Mouse (Mus musculus) hindbrain, embryonic 14.5 days (tissue): ENCODE measurements around the gene Prpf6. TPM values are rescaled to one million over a fixed set of nuclear protein-coding genes. Genes with fewer than 3 reads are reported as not detected.
A peak's percentile ranks its signal among the peaks of the same experiment; 100 is the strongest.

Source experiments
- ATAC-seq: fragments of 200-750 bp; cut with Nextera tagmentation; 2 replicates; pipeline ENCODE4 v1.8.0; 2017; ENCODE audit warnings: moderate number of reproducible peaks, mild to moderate bottlenecking, moderate TSS enrichment, moderate library complexity; ENCODE audit not compliant: low FRiP score
- DNase-seq: peaks from one replicate; pipeline ENCODE4 v3.0.0-alpha.2; 2015; ENCODE audit warnings: low spot score
- H3K27ac ChIP-seq: fragments of 300-500 bp; sonication (generic); 2 replicates; pipeline ENCODE4 v1.5.1; 2014; ENCODE audit warnings: mild to moderate bottlenecking, moderate library complexity
- H3K27me3 ChIP-seq: fragments of 300-500 bp; sonication (generic); 2 replicates; pipeline ENCODE4 v1.6.1; 2014; ENCODE audit warnings: mild to moderate bottlenecking, low read length, mixed read lengths; ENCODE audit not compliant: control insufficient read depth, insufficient read depth
- H3K36me3 ChIP-seq: fragments of 300-500 bp; sonication (generic); replicated peaks from 2 replicates; pipeline ENCODE4 v1.6.1; 2014; ENCODE audit not compliant: control insufficient read depth, insufficient read depth
- H3K4me1 ChIP-seq: fragments of 300-500 bp; sonication (generic); replicated peaks from 2 replicates; pipeline ENCODE4 v1.6.1; 2014; ENCODE audit warnings: antibody characterized with exemption, low read length, mixed read lengths; ENCODE audit not compliant: control insufficient read depth, insufficient read depth
- H3K4me2 ChIP-seq: fragments of 300-500 bp; sonication (generic); replicated peaks from 2 replicates; pipeline ENCODE4 v1.6.1; 2014; ENCODE audit warnings: mild to moderate bottlenecking, moderate library complexity
- H3K4me3 ChIP-seq: fragments of 300-500 bp; sonication (generic); replicated peaks from 2 replicates; pipeline ENCODE4 v1.5.1; 2014; ENCODE audit warnings: mild to moderate bottlenecking, low read length
- H3K9ac ChIP-seq: fragments of 300-500 bp; sonication (generic); 2 replicates; pipeline ENCODE4 v1.6.1; 2014
- H3K9me3 ChIP-seq: fragments of 300-500 bp; sonication (generic); 2 replicates; pipeline ENCODE4 v1.6.1; 2016; ENCODE audit warnings: low read length; ENCODE audit not compliant: control insufficient read depth
- WGBS: fragments of 180-500 bp; shearing (Covaris S2); extraction: QIAGEN DNeasy Blood & Tissue Kit; methylation state at CpG from one replicate; pipeline ENCODE4 v1.1.7; 2014; 5-methylcytosine and 5-hydroxymethylcytosine counted together
- polyA plus RNA-seq: library from polyadenylated mRNA; unstranded; fragments of >200 nt; fragmentation: Nextera tagmentation; extraction: Ambion mirVana; gene quantifications from 2 replicates; pipeline ENCODE4 v1.2.1, GENCODE M21; 2014

The Prpf6 gene
- polyA plus RNA-seq, 1 experiment from 2014 or later: 53.9 TPM

DNA sequence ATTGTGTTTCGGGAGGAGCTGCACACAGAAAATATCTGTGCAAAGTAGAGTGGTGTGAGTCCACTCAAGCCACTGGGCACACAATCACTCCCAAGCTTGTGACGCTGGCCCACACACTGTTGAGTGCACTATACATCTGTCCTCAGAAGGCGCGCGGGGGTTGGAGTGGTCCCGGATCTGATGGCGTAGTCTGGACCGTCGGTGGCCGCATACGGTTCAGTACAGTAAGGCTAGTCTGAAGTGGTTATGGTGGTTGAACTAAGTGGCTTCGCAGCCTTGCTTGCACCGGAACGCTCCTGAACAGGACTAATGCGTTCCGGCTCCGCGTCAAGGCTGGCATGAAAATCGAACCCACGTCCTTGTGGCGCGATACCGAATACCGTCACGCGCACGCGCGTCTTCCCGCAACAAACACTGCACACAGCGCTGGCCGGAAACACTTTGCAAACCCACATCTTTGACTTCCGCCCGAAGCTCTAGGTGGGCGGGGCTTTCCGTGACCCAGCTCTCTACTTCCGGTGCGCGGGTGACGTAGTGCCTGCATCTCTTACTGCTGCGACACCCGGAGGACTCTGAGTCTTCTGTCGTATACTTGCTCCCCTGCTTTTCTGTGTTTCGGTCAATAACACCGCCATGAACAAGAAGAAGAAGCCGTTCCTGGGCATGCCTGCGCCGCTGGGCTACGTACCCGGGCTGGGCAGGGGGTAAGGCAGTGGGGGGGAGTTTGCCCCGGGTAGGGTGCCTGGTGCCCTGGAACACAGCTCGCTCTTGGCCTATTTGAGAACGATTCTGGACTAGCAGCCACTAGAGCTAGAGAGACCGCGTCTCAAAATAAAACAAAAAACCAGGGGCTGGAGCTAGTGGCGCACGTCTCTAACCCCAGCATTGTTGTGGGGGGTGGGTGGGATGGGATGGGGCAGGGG is 9.4 kb downstream of the Prpf6 start:
- H3K4me1 ChIP-seq: peaks cover 42% of the 10 kb centered on the region
- H3K9ac ChIP-seq: peak overlapping the region; percentile 89
- H3K9me3 ChIP-seq: no peaks in the 10 kb centered on the region
- ATAC-seq (peak; percentile 93), DNase-seq (peak; percentile 98)
- 1% methylated on average over 57 of the region's 57 CpGs for WGBS
- peak overlapping the region; percentile 88 for H3K27ac ChIP-seq
- peak overlapping the region; percentile 85 for H3K4me2 ChIP-seq
- peak overlapping the region; percentile 80 for H3K4me3 ChIP-seq
- H3K27me3 ChIP-seq: no peaks in the 10 kb centered on the region
- peaks cover 7% of the 10 kb centered on the region for H3K36me3 ChIP-seq

DNA sequence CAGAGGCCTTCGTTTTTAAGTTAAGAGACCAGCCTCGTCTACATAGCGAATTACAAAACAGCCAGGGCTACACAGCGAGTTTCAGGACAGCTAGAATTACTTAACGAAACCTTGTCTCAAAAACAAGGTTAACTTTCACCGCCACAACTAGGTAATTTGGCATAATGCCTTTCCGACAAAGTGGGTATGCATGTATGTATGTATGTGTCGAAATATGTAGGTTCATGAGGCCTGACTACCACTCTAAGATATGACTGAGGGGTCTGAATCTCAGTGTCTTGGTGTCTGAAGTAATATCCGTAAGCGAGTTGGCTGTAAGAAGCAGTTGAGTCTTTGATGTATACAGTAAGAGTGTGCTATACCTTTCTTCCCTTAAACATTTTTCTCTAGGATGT is 10.1 kb downstream of the Prpf6 start:
- no peaks in the 10 kb centered on the region for H3K9me3 ChIP-seq
- no peak for ATAC-seq
- H3K27ac ChIP-seq: peak overlapping the region; percentile 84

DNA sequence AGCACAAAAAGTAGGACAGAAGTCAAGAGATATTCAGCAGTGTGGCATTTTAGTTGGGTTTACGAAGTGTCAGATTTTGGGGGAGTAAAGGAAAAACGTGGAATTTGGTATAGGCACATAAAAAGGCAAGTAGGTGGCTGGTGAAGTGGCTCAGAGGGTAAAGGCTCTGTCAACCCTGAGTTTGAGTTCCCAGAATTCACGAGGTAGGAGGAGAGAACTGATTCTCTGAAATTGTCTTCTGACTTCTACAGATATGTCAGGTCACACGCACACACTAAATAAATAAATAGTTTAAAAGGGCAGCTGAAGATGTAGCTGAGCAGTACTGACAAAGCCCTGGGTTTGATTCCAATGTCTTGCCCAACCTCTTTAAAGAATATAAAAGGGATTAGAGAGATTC is 10.7 kb downstream of the Prpf6 start:
- peak overlapping the region; percentile 80; the same call in 1 of the 2 replicates for H3K4me3 ChIP-seq
- 0 out of 2 replicates have a peak, but pooled peaks cover 4% of the 10 kb centered on the region for H3K36me3 ChIP-seq
- WGBS: 85% methylated on average over 4 of the region's 4 CpGs
- H3K27me3 ChIP-seq: no peaks in the 10 kb centered on the region
- H3K4me2 ChIP-seq: peak overlapping the region; percentile 85
- H3K9ac ChIP-seq: peak overlapping the region; percentile 89; the same call in 1 of the 2 replicates
- no peak overlapping the region for H3K27ac ChIP-seq
- no peaks in the 10 kb centered on the region for H3K9me3 ChIP-seq
- DNase-seq: no peak
- ATAC-seq: no peak
- H3K4me1 ChIP-seq: peaks cover 41% of the 10 kb centered on the region

More for the DNA sequence above, 10.1 kb downstream of the Prpf6 start:
- Histone ChIP-seq H3K4me1 (peaks cover 42% of the 10 kb centered on the region), H3K4me2 (peak overlapping the region; percentile 85), H3K4me3 (peak overlapping the region; percentile 80), H3K27me3 (no peaks in the 10 kb centered on the region), H3K9ac (peak overlapping the region; percentile 89), H3K36me3 (peaks cover 2% of the 10 kb centered on the region; the same call in 1 of the 2 replicates)
- DNase-seq: no peak
- 30% methylated on average over 10 of the region's 10 CpGs for WGBS

- no peak for DNase-seq
- Histone ChIP-seq H3K9ac (no peak overlapping the region), H3K27me3 (no peaks in the 10 kb centered on the region), H3K4me2 (no peak overlapping the region), H3K4me1 (no peaks in the 10 kb centered on the region), H3K27ac (no peak overlapping the region), H3K36me3 (peaks cover 77% of the 10 kb centered on the region), H3K9me3 (no peaks in the 10 kb centered on the region), H3K4me3 (no peak overlapping the region)
- 87% methylated on average over 5 of the region's 5 CpGs for WGBS
- no peak for ATAC-seq
These were observed 27.3 kb downstream of the Prpf6 start for GRCm38 (mm10) chr2:181618761-181619495.

GRCm38 (mm10) chr2:181623401-181623800 is 31.7 kb downstream of the Prpf6 start:
- Histone ChIP-seq H3K4me1 (no peaks in the 10 kb centered on the region), H3K9me3 (no peaks in the 10 kb centered on the region), H3K36me3 (peaks cover 85% of the 10 kb centered on the region), H3K27me3 (no peaks in the 10 kb centered on the region), H3K27ac (no peak overlapping the region), H3K4me3 (no peak overlapping the region), H3K4me2 (no peak overlapping the region), H3K9ac (no peak overlapping the region)
- DNase-seq (no peak), ATAC-seq (no peak)

GRCm38 (mm10) chr2:181628471-181628870 is 36.8 kb downstream of the Prpf6 start:
- H3K27ac ChIP-seq: no peak overlapping the region
- no peak overlapping the region for H3K4me2 ChIP-seq
- H3K4me1 ChIP-seq: no peaks in the 10 kb centered on the region
- no peak for ATAC-seq
- H3K36me3 ChIP-seq: peaks cover 70% of the 10 kb centered on the region
- H3K4me3 ChIP-seq: no peak overlapping the region
- DNase-seq: no peak
- no peak overlapping the region for H3K9ac ChIP-seq
- no peaks in the 10 kb centered on the region for H3K27me3 ChIP-seq
- no peaks in the 10 kb centered on the region for H3K9me3 ChIP-seq

DNA sequence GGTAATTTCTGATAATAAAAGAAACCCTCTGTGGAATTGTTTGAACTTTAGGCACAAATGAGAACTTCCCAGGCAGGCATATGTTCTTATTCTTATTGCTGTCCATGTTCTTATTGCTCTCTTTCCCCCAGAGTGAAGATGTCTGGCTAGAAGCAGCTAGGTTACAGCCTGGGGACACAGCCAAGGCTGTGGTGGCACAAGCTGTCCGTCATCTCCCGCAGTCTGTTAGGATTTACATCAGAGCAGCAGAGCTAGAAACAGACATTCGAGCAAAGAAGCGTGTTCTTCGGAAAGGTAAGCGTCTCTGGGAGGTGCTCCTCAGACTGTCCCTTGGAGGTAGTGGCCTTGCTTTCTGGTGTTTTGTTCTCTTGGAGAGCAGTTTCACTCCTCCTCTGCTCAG is 41.0 kb downstream of the Prpf6 start:
- Histone ChIP-seq H3K27ac (no peak overlapping the region), H3K4me2 (no peak overlapping the region), H3K27me3 (no peaks in the 10 kb centered on the region), H3K36me3 (peaks cover 72% of the 10 kb centered on the region), H3K9ac (no peak overlapping the region), H3K9me3 (no peaks in the 10 kb centered on the region), H3K4me1 (no peaks in the 10 kb centered on the region), H3K4me3 (no peak overlapping the region)
- 97% methylated on average over 6 of the region's 6 CpGs for WGBS
- ATAC-seq: no peak
- no peak for DNase-seq

DNA sequence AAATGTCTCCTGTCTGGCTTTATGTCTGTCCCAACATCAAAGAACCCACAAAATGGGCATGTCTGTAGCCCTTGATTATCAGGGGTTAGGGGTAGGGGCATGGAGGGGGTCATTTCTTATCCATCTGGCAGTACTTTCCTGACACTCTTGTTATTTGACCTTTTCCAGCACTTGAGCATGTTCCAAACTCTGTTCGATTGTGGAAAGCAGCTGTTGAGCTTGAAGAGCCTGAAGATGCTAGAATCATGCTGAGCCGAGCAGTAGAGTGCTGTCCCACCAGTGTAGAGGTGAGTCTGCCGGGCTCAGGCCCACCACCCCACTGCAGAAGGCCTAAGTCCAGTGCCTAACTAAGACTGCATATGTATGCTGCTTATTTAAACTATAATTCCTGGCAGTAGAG is 44.2 kb downstream of the Prpf6 start:
- Histone ChIP-seq H3K4me2 (no peak overlapping the region), H3K9ac (no peak overlapping the region), H3K4me3 (no peak overlapping the region), H3K27me3 (no peaks in the 10 kb centered on the region), H3K9me3 (no peaks in the 10 kb centered on the region), H3K4me1 (no peaks in the 10 kb centered on the region), H3K36me3 (peaks cover 86% of the 10 kb centered on the region), H3K27ac (no peak overlapping the region)
- DNase-seq (no peak), ATAC-seq (no peak)
- 97% methylated on average over 3 of the region's 3 CpGs for WGBS

- 93% methylated on average over 2 of the region's 2 CpGs for WGBS
- Histone ChIP-seq H3K9me3 (no peaks in the 10 kb centered on the region), H3K36me3 (peaks cover 93% of the 10 kb centered on the region), H3K27me3 (no peaks in the 10 kb centered on the region), H3K4me2 (no peak overlapping the region), H3K4me1 (no peaks in the 10 kb centered on the region), H3K9ac (no peak overlapping the region), H3K4me3 (no peak overlapping the region), H3K27ac (no peak overlapping the region)
- DNase-seq (peak; percentile 42), ATAC-seq (no peak)
These were observed 52.7 kb downstream of the Prpf6 start for GRCm38 (mm10) chr2:181644361-181644760.
